Mouse (Mus musculus) brain, embryonic 14.5 days (tissue): ENCODE measurements at regions not wholly inside any gene's neighbourhood (a gene's known extent, or its start where the extent isn't known, plus 50 kb on each side); places are given as distances from the start of the nearest gene placed in this dataset.

Source experiments
- CTCF ChIP-seq: fragments of 200-500 bp; IDR thresholded peaks from 2 replicates; pipeline ENCODE4 v1.5.1; 2012; ENCODE audit warnings: inconsistent platforms, mild to moderate bottlenecking, moderate library complexity, borderline replicate concordance; ENCODE audit not compliant: insufficient read depth, insufficient read length; ENCODE audit errors: extremely low read depth
- POLR2A ChIP-seq: fragments of 200-500 bp; IDR thresholded peaks from 2 replicates; pipeline ENCODE4 v1.6.1; 2012; ENCODE audit warnings: mild to moderate bottlenecking, inconsistent platforms, borderline replicate concordance; ENCODE audit not compliant: poor library complexity, insufficient read depth, insufficient read length, severe bottlenecking; ENCODE audit errors: extremely low read depth

- TF ChIP-seq POLR2A: no peak
- TF ChIP-seq CTCF: no peak
Measured at GRCm38 (mm10) chr9:61259421-61260174, 112.6 kb upstream of the Tle3 start.
